Mouse (Mus musculus) duodenum, adult 2 months (tissue): ENCODE data around the gene Atxn1l. TPM values are rescaled to one million over a fixed set of nuclear protein-coding genes. Genes with fewer than 3 reads are reported as not detected.

Experiments
- polyA plus RNA-seq: library from polyadenylated mRNA; depleted of rRNA; stranded (reverse); fragments of >200 nt; gene quantifications from 2 replicates; pipeline ENCODE4 v1.2.3, GENCODE M21; 2012; ENCODE audit warnings: low replicate concordance; rRNA removed

Atxn1l gene
- polyA plus RNA-seq, result 2.5 and 3.5 TPM in 2 replicates

DNA sequence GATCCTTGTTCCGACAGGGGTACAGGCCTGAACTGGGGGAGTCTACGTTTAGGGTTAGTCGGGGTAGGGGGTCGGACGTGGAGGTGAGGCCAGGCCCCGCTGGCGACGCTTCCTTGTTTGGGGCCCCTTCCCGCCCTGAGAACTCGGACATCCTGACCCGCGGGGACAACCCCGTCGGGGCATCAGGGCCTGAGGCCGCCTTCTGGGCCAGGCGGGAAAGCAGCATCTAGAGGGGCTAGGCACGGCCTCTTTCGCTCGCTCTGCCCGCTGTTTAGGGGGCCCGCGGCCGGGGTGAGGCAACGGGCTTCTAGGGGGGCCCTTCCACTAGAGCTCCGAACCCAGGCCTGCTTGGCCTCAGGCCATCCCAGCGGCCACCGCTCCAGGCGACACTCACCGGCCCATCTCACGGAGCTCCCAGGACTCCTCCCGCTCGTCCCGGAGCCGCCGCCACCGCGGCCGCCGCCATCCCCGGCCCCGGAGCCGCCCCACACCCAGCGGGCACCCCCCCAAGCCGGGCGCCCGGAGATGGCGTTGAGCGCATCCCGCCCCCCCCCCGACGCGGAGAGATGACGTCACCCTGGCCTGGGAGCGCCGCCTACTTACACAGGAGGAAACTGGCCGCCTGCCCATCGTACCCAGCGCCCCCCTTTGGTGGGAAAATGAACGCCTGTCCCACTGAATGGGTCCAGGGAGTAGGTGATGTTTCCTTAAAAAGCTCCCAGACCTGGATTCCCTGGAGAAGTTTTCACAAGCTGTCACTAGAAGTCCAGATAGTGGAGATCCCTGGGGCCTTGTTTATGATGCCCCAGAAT, at the start of gene Atxn1l:
Atxn1l (minus strand) TSS at position 503 of the 812 bp plus-strand sequence.

GRCm38 (mm10) chr8:109778280-109778977, 40.9 kb upstream of the Atxn1l start, which contains the start of gene Ap1g1:
Gene Ap1g1, plus strand, starts transcription at chr8:109778554.

DNA sequence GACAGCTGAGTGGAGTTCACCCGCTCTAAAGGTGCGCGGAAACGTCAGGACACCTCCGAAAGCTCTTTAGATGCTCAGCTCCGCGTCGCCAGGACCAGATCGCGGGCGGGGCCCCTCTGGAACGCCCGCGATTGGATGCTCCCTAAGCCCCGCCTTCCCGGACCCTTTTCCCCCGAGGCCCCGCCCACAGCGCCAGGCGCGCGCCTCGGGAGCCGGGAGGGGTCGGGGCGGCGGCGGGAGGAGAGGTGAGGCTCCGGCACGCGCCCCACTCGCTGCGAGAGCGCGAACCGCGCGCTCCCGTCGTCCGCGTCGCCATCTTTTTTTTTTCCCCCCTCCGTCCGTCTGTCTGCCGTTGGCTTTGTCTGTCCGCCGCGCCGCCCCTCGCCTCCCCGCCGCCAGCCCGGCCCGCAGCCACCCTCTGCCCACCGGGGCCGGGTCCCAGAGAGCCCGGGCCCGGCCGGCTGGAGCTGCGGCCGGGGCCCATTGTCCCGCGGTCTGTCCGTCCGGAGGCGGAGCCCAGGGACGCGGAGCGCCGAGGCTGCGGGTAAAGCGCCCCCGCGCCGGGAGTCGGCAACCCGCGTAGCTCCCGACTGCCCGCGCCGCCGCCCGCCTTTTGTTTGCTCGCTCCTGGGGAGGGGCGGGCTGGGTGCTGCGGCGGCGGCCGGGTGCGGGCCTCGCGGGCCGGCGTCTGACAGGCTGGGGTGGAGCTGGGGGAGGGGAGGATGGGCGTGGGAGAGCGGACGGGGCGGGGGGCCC, 32.0 kb downstream of the Atxn1l start, which contains the start of gene Zfp821:
Zfp821 (plus strand) TSS at position 227 of the 756 bp plus-strand sequence.

DNA sequence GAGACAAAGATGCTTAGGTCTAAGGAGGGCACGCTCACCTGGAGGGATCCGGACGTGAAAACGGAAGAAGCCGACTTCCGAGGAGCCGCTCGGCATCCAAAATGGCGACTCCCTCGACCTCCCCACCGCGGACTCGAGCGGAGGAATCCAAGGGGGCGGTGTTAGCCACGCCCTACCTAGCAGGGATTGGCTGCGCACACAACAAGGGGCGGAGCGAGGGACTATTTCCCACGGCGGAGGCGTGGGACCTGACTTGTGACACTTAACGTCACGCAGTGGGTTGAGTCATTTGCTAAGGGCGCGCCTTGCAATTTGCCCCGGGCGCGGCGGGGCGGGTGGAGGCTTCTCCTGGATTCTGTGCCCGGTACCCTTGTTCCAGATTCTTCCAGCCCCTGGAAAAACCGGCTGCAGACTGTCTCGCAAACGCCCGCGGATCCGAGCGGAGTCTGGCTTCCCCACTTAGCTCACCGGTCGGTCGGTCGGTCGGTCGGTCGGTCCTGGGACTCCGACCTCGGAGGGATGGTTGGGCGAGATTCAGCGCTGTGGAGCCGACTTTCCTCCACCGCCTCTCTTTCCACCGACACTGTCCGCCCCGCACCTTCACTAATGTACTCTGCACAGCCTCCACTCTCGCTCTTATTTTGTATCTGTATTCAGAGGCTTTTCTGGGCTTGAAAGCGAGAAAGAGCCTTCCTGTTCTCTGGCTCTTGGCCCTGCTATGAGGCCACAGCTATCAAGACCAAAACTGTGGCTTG, 44.2 kb downstream of the Atxn1l start, which contains the start of gene Ist1:
Ist1 (minus strand) TSS at position 115 of the 755 bp plus-strand sequence.

Other genes starting within 250 kb of the Atxn1l start
- not detected in 2 replicates for gene Pmfbp1, start 243.7 kb downstream of the Atxn1l start, polyA plus RNA-seq
- gene Dhx38, start 171.9 kb downstream of the Atxn1l start, polyA plus RNA-seq, result 12.4 and 18.2 TPM in 2 replicates
- gene Txnl4b, start 171.8 kb downstream of the Atxn1l start, polyA plus RNA-seq, result 2.4 and 3.2 TPM in 2 replicates
- 0.92 and 18.9 TPM in 2 replicates for gene Hp, start 158.6 kb downstream of the Atxn1l start, polyA plus RNA-seq
- gene Dhodh, start 129.1 kb downstream of the Atxn1l start, polyA plus RNA-seq, result 9.6 and 17.6 TPM in 2 replicates
- gene Pkd1l3, start 123.2 kb downstream of the Atxn1l start, polyA plus RNA-seq, result 0.05 TPM in 2 replicates
- 21.5 and 23.7 TPM in 2 replicates for gene Ist1, start 44.5 kb downstream of the Atxn1l start, polyA plus RNA-seq
- 4.3 TPM in 2 replicates for gene Zfp821, start 32.2 kb downstream of the Atxn1l start, polyA plus RNA-seq
- gene Ap1g1, start 40.8 kb upstream of the Atxn1l start, polyA plus RNA-seq, result 10.0 and 11.0 TPM in 2 replicates
- gene Phlpp2, start 130.8 kb upstream of the Atxn1l start, polyA plus RNA-seq, result 5.7 and 14.5 TPM in 2 replicates
- 12.4 and 51.3 TPM in 2 replicates for gene Marveld3, start 224.5 kb upstream of the Atxn1l start, polyA plus RNA-seq